Mouse (Mus musculus): ENCODE results near the gene Atp9a. TPM values are rescaled to one million over a fixed set of nuclear protein-coding genes. Genes with fewer than 3 reads are reported as not detected.

Gene Atp9a
- total RNA-seq (2021): 10 to 100 TPM; 50.5 to 56.9 TPM
- 51.5 and 64.3 TPM in 2 replicates for polyA plus RNA-seq (2012; rRNA removed)
- long read RNA-seq, transcript Atp9a-201 (28 exons, 3,529 nt): major isoform, 57 of 109 reads
- long read RNA-seq, transcript Atp9a-204 (28 exons, 3,456 nt): minor isoform, 10 of 109 reads
- long read RNA-seq, transcript Atp9a-202 (28 exons, 3,729 nt): minor isoform, 6 of 109 reads
- long read RNA-seq, partial matches to known transcripts: 14 of 109 reads
- long read RNA-seq, other reads (novel, unspliced or antisense): 22 of 109 reads

- TF ChIP-seq CTCF (IDR thresholded peaks at IDR 0.05) (no peak), POLR2A (IDR thresholded peaks at IDR 0.05; ENCODE audit: insufficient read depth, low read depth, low read length) (no peak), EP300 (IDR thresholded peaks at IDR 0.05; ENCODE audit: insufficient read depth, low read depth, low read length) (no peak)
- H3K4me1 ChIP-seq (ENCODE audit: control insufficient read depth, insufficient read depth, low read length): peaks cover 4% of the 10 kb centered on the region
- peak within 1 kb of the TSS; percentile 75 for H3K27ac ChIP-seq
- intact Hi-C loops (cut with DNase I): loop anchor here (1.0 to 5.0 kb wide), 2 partner anchors 51 to 270 kb away; no protein-coding TSS in a partner anchor
- no peaks in the 10 kb centered on the region for H3K36me3 ChIP-seq (ENCODE audit: control insufficient read depth, insufficient read depth, low read length)
- H3K9ac ChIP-seq (ENCODE audit: low read depth, low read length): peak within 1 kb of the TSS; percentile 67
- H3K79me2 ChIP-seq (replicated peaks; ENCODE audit: control insufficient read depth, insufficient read depth, low read length): no peaks in the 10 kb centered on the region
- no peaks in the 10 kb centered on the region for H3K27me3 ChIP-seq (ENCODE audit: control insufficient read depth, insufficient read depth, low read length)
- H3K4me3 ChIP-seq: peak within 1 kb of the TSS; percentile 93
- DNase-seq: peak; percentile 69 to 73
- WGBS: 7% methylated on average over 30 of the region's 33 CpGs
Observed at GRCm38 (mm10) chr2:168742059-168742627, at the start of gene Atp9a. Gene Atp9a (minus strand): TSS chr2:168742409.

- WGBS: 66% methylated on average over 4 of the region's 4 CpGs
- H3K79me2 ChIP-seq (replicated peaks; ENCODE audit: control insufficient read depth, insufficient read depth, low read length): no peaks in the 10 kb centered on the region
- no peak overlapping the region for H3K27ac ChIP-seq
- H3K36me3 ChIP-seq (ENCODE audit: control insufficient read depth, insufficient read depth, low read length): no peaks in the 10 kb centered on the region
- H3K27me3 ChIP-seq (ENCODE audit: control insufficient read depth, insufficient read depth, low read length): no peaks in the 10 kb centered on the region
- DNase-seq: no peak
- intact Hi-C loops (cut with DNase I): no loop called here
- no peak overlapping the region for H3K9ac ChIP-seq (ENCODE audit: low read depth, low read length)
- no peak for TF ChIP-seq POLR2A (IDR thresholded peaks at IDR 0.05; ENCODE audit: insufficient read depth, low read depth, low read length)
- TF ChIP-seq EP300 (IDR thresholded peaks at IDR 0.05; ENCODE audit: insufficient read depth, low read depth, low read length): no peak
- TF ChIP-seq CTCF (IDR thresholded peaks at IDR 0.05): no peak
- H3K4me3 ChIP-seq: no peak overlapping the region
- H3K4me1 ChIP-seq (ENCODE audit: control insufficient read depth, insufficient read depth, low read length): no peaks in the 10 kb centered on the region
Observed at GRCm38 (mm10) chr2:168791115-168791802, 49.0 kb upstream of the Atp9a start.

GRCm38 (mm10) chr2:168786174-168786573 is 44.0 kb upstream of the Atp9a start:
- Histone ChIP-seq H3K79me2 (replicated peaks; ENCODE audit: control insufficient read depth, insufficient read depth, low read length) (no peaks in the 10 kb centered on the region), H3K27ac (no peak overlapping the region), H3K36me3 (ENCODE audit: control insufficient read depth, insufficient read depth, low read length) (no peaks in the 10 kb centered on the region), H3K4me3 (no peak overlapping the region), H3K4me1 (ENCODE audit: control insufficient read depth, insufficient read depth, low read length) (no peaks in the 10 kb centered on the region), H3K27me3 (ENCODE audit: control insufficient read depth, insufficient read depth, low read length) (no peaks in the 10 kb centered on the region), H3K9ac (ENCODE audit: low read depth, low read length) (no peak overlapping the region)
- no peak for TF ChIP-seq POLR2A (IDR thresholded peaks at IDR 0.05; ENCODE audit: insufficient read depth, low read depth, low read length)
- TF ChIP-seq CTCF (IDR thresholded peaks at IDR 0.05): no peak
- TF ChIP-seq EP300 (IDR thresholded peaks at IDR 0.05; ENCODE audit: insufficient read depth, low read depth, low read length): no peak
- intact Hi-C loops (cut with DNase I): no loop called here
- 91% methylated on average over 9 of the region's 9 CpGs for WGBS
- DNase-seq: no peak

- H3K27ac ChIP-seq: no peak overlapping the region
- no peaks in the 10 kb centered on the region for H3K27me3 ChIP-seq (ENCODE audit: control insufficient read depth, insufficient read depth, low read length)
- DNase-seq: no peak
- H3K4me3 ChIP-seq: no peak overlapping the region
- TF ChIP-seq CTCF (IDR thresholded peaks at IDR 0.05): no peak
- TF ChIP-seq EP300 (IDR thresholded peaks at IDR 0.05; ENCODE audit: insufficient read depth, low read depth, low read length): no peak
- no peak for TF ChIP-seq POLR2A (IDR thresholded peaks at IDR 0.05; ENCODE audit: insufficient read depth, low read depth, low read length)
- no peak overlapping the region for H3K9ac ChIP-seq (ENCODE audit: low read depth, low read length)
- H3K36me3 ChIP-seq (ENCODE audit: control insufficient read depth, insufficient read depth, low read length): no peaks in the 10 kb centered on the region
- 56% methylated on average over 9 of the region's 9 CpGs for WGBS
- intact Hi-C loops (cut with DNase I): no loop called here
- H3K79me2 ChIP-seq (replicated peaks; ENCODE audit: control insufficient read depth, insufficient read depth, low read length): no peaks in the 10 kb centered on the region
- no peaks in the 10 kb centered on the region for H3K4me1 ChIP-seq (ENCODE audit: control insufficient read depth, insufficient read depth, low read length)
Observed at GRCm38 (mm10) chr2:168780596-168780995, 38.4 kb upstream of the Atp9a start.

GRCm38 (mm10) chr2:168780024-168780423 is 37.8 kb upstream of the Atp9a start:
- intact Hi-C loops (cut with DNase I): no loop called here
- H3K9ac ChIP-seq (ENCODE audit: low read depth, low read length): no peak overlapping the region
- H3K4me3 ChIP-seq: no peak overlapping the region
- no peak overlapping the region for H3K27ac ChIP-seq
- H3K4me1 ChIP-seq (ENCODE audit: control insufficient read depth, insufficient read depth, low read length): no peaks in the 10 kb centered on the region
- H3K79me2 ChIP-seq (replicated peaks; ENCODE audit: control insufficient read depth, insufficient read depth, low read length): no peaks in the 10 kb centered on the region
- 36% methylated on average over 9 of the region's 9 CpGs for WGBS
- no peaks in the 10 kb centered on the region for H3K27me3 ChIP-seq (ENCODE audit: control insufficient read depth, insufficient read depth, low read length)
- no peaks in the 10 kb centered on the region for H3K36me3 ChIP-seq (ENCODE audit: control insufficient read depth, insufficient read depth, low read length)
- no peak for TF ChIP-seq POLR2A (IDR thresholded peaks at IDR 0.05; ENCODE audit: insufficient read depth, low read depth, low read length)
- DNase-seq: no peak

GRCm38 (mm10) chr2:168777481-168777880 is 35.3 kb upstream of the Atp9a start:
- Histone ChIP-seq H3K4me1 (ENCODE audit: control insufficient read depth, insufficient read depth, low read length) (no peaks in the 10 kb centered on the region), H3K4me3 (no peak overlapping the region), H3K9ac (ENCODE audit: low read depth, low read length) (no peak overlapping the region), H3K27me3 (ENCODE audit: control insufficient read depth, insufficient read depth, low read length) (no peaks in the 10 kb centered on the region), H3K79me2 (replicated peaks; ENCODE audit: control insufficient read depth, insufficient read depth, low read length) (no peaks in the 10 kb centered on the region), H3K36me3 (ENCODE audit: control insufficient read depth, insufficient read depth, low read length) (no peaks in the 10 kb centered on the region), H3K27ac (no peak overlapping the region)
- TF ChIP-seq EP300 (IDR thresholded peaks at IDR 0.05; ENCODE audit: insufficient read depth, low read depth, low read length) (no peak), POLR2A (IDR thresholded peaks at IDR 0.05; ENCODE audit: insufficient read depth, low read depth, low read length) (no peak), CTCF (IDR thresholded peaks at IDR 0.05) (no peak)
- no peak for DNase-seq
- intact Hi-C loops (cut with DNase I): no loop called here
